Mouse (Mus musculus) stomach, postnatal 0 days (tissue): Measurements from ENCODE around the gene Pnpla7. TPM values are rescaled to one million over a fixed set of nuclear protein-coding genes. Genes with fewer than 3 reads are reported as not detected.

ENCODE experiments used
- ATAC-seq: fragments of 200-750 bp; cut with Nextera tagmentation; 2 replicates; pipeline ENCODE4 v1.8.0; 2017; ENCODE audit not compliant: low FRiP score, low TSS enrichment
- DNase-seq: peaks from one replicate; pipeline ENCODE4 v3.0.0-alpha.2; 2016; ENCODE audit warnings: low spot score
- H3K27ac ChIP-seq: fragments of 300-500 bp; sonication (generic); replicated peaks from 2 replicates; pipeline ENCODE4 v1.5.1; 2014; ENCODE audit warnings: mild to moderate bottlenecking, control low read depth
- H3K27me3 ChIP-seq: fragments of 300-500 bp; sonication (generic); 2 replicates; pipeline ENCODE4 v1.6.1; 2014; ENCODE audit warnings: low read length; ENCODE audit not compliant: control insufficient read depth, insufficient read depth
- H3K36me3 ChIP-seq: fragments of 300-500 bp; sonication (generic); 2 replicates; pipeline ENCODE4 v1.6.1; 2014; ENCODE audit warnings: low read length, mixed read lengths; ENCODE audit not compliant: control insufficient read depth, insufficient read depth
- H3K4me1 ChIP-seq: fragments of 300-500 bp; sonication (generic); replicated peaks from 2 replicates; pipeline ENCODE4 v1.6.1; 2014; ENCODE audit warnings: antibody characterized with exemption; ENCODE audit not compliant: control insufficient read depth, insufficient read depth
- H3K4me2 ChIP-seq: fragments of 300-500 bp; sonication (generic); replicated peaks from 2 replicates; pipeline ENCODE4 v1.6.1; 2014; ENCODE audit warnings: low read depth, mild to moderate bottlenecking, control low read depth, moderate library complexity
- H3K4me3 ChIP-seq: fragments of 300-500 bp; sonication (generic); 2 replicates; pipeline ENCODE4 v1.5.1; 2014; ENCODE audit warnings: low read depth, low read length, control low read depth
- H3K9ac ChIP-seq: fragments of 300-500 bp; sonication (generic); 2 replicates; pipeline ENCODE4 v1.6.1; 2014; ENCODE audit warnings: mild to moderate bottlenecking, low read length, control low read depth, mixed read lengths
- H3K9me3 ChIP-seq: fragments of 300-500 bp; sonication (generic); 2 replicates; pipeline ENCODE4 v1.6.1; 2016; ENCODE audit warnings: low read length; ENCODE audit not compliant: control insufficient read depth
- CTCF ChIP-seq: IDR thresholded peaks from 2 replicates; pipeline ENCODE4 v1.5.1; 2016; ENCODE audit warnings: antibody characterized with exemption, low read depth, mild to moderate bottlenecking, moderate library complexity
- EP300 ChIP-seq: optimal IDR thresholded peaks from 2 replicates; pipeline ENCODE3; 2016; ENCODE audit warnings: antibody characterized with exemption
- WGBS: fragments of 180-500 bp; shearing (Covaris S2); extraction: QIAGEN DNeasy Blood & Tissue Kit; methylation state at CpG from one replicate; pipeline ENCODE4 v1.1.7; 2014; 5-methylcytosine and 5-hydroxymethylcytosine counted together
- polyA plus RNA-seq: library from polyadenylated mRNA; unstranded; fragments of >200 nt; fragmentation: Nextera tagmentation; extraction: Ambion mirVana; gene quantifications from 2 replicates; pipeline ENCODE4 v1.2.1, GENCODE M21; 2015

Gene Pnpla7
- polyA plus RNA-seq, 1 experiment from 2014 or later: 4.2 TPM

DNA sequence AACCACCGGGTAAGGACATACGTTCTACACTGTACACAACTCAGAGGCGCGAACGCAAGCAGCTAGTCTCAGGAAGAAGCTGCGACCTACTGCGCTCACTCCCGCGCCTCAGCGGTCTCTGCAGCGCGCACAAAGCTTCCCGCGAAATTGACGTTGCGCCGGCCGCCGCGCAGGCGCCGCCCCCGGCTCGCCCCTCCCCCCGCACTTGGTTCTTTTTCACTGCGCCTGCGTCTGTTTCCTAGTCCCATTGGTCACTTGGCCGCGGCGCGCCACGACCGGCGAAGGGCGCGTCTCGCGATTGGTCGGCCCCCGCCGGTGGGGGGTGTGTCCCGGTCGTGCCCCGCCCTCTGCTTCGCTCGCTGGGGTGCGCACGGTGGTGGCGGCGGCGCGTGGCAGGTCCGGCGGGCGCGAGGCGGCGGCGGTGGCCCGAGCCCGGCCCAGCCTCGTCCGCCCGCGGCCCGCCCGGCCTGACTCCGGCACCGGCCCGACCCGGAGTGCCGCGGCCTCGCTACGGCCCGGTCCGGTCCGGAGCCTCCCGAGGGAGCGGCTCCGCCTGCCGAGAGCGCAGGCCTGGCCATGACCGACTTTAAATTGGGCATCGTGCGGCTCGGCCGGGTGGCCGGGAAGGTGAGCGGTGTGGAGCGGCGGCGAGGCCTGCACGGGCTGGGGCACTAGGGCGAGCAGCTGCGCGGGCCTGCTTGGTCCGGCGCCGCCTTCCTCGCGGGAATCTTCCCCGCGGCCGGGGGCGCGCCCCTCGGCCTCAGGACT, 26.2 kb upstream of the Pnpla7 start, which contains the start of gene Zmynd19:
TSS of gene Zmynd19 (plus strand) at position 372 of the 768 bp plus-strand sequence.
- ATAC-seq (peak; percentile 99), DNase-seq (peak; percentile 99)
- peaks cover 7% of the 10 kb centered on the region; the same call in 1 of the 2 replicates for H3K36me3 ChIP-seq
- peak within 1 kb of the TSS; percentile 75 for H3K27ac ChIP-seq
- TF ChIP-seq EP300 (no peak), CTCF (no peak)
- H3K4me2 ChIP-seq: peak within 1 kb of the TSS; percentile 97
- H3K4me1 ChIP-seq: no peaks in the 10 kb centered on the region
- H3K27me3 ChIP-seq: no peaks in the 10 kb centered on the region
- peak within 1 kb of the TSS; percentile 86 for H3K4me3 ChIP-seq
- peak within 1 kb of the TSS; percentile 87 for H3K9ac ChIP-seq
- WGBS: under 1% methylated on average over 61 of the region's 108 CpGs
- no peaks in the 10 kb centered on the region for H3K9me3 ChIP-seq

DNA sequence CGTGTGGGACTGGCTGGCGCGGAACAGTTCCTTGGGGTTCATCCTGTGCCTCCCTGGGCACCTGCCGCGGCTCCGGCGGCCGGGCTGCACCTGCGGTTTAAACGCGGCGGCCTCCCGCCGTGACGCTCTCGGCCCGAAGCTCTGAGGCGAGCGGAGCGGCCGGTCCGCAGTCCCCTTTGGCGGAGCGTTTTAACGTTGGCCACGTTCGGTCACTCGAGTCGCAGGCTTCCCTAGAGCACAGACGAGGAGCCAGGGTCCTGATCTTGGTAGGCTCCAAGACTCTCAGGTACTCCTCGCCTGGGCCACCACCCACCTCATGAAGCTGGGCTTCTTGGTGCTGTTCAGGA, 25.7 kb upstream of the Pnpla7 start:
- WGBS: under 1% methylated on average over 31 of the region's 31 CpGs
- peak overlapping the region; percentile 86 for H3K4me3 ChIP-seq
- TF ChIP-seq CTCF (no peak), EP300 (no peak)
- H3K9ac ChIP-seq: peak overlapping the region; percentile 87
- H3K9me3 ChIP-seq: no peaks in the 10 kb centered on the region
- DNase-seq (peak; percentile 42), ATAC-seq (no peak)
- no peaks in the 10 kb centered on the region for H3K4me1 ChIP-seq
- H3K36me3 ChIP-seq: peaks cover 7% of the 10 kb centered on the region; the same call in 1 of the 2 replicates
- H3K27me3 ChIP-seq: no peaks in the 10 kb centered on the region
- H3K4me2 ChIP-seq: peak overlapping the region; percentile 97
- peak overlapping the region; percentile 75 for H3K27ac ChIP-seq

DNA sequence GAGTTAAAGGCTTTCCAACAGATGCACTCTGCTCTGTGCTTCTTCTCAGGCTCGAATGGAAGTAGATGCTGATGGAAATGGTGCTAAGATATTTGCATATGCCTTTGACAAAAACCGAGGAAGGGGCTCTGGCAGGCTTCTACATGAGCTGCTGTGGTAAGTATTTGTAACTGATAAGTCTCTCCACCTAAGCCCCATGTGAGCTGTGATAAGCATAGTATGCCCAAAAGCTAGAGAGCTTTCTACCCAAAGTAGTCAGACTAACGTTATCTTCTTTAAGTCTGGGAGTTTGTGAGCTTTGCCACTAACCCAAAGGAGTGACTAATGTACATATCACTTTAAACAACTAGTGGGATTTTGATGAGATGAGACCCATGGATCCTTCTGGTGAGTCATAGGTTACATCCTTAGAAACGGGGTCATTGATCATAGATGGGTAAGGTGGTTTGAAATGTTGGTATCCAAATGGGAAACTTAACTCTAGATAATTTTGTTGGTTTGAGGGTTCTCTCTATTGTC, 23.2 kb upstream of the Pnpla7 start:
- WGBS: 79% methylated on average over 4 of the region's 4 CpGs
- DNase-seq (no peak), ATAC-seq (no peak)
- Histone ChIP-seq H3K27ac (no peak overlapping the region), H3K4me1 (no peaks in the 10 kb centered on the region), H3K36me3 (peaks cover 7% of the 10 kb centered on the region; the same call in 1 of the 2 replicates), H3K4me2 (no peak overlapping the region), H3K9me3 (no peaks in the 10 kb centered on the region), H3K4me3 (no peak overlapping the region), H3K27me3 (no peaks in the 10 kb centered on the region), H3K9ac (no peak overlapping the region)
- no peak for TF ChIP-seq CTCF
- no peak for TF ChIP-seq EP300

DNA sequence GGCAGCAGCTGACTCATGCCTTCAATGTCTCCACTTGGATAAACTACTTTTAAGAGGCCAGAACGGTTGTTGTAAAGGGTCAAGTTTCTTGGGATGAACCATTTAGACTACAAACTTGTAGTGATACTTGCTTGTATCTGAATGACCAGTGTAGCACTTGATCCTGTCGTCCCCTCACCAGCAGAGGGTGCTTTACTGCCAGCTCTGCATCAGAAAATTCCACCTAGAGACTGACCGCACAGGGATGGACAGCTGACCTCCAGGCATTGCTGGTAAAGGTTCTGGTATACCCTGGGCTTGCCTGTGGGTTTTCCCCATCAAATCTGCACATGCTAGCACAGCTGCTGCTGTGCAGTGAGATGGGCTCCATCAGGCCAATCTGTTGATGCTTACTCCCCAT, 14.9 kb upstream of the Pnpla7 start:
- Histone ChIP-seq H3K4me3 (no peak overlapping the region), H3K36me3 (0 out of 2 replicates have a peak, but pooled peaks cover 4% of the 10 kb centered on the region), H3K27ac (no peak overlapping the region), H3K4me1 (no peaks in the 10 kb centered on the region), H3K27me3 (no peaks in the 10 kb centered on the region), H3K9me3 (no peaks in the 10 kb centered on the region), H3K4me2 (no peak overlapping the region), H3K9ac (no peak overlapping the region)
- ATAC-seq: 0 out of 2 replicates have a peak, but pooled peaks have one; percentile 8
- WGBS: 29% methylated on average over 3 of the region's 3 CpGs
- peak; percentile 56 for DNase-seq
- no peak for TF ChIP-seq EP300
- peak; percentile 76 for TF ChIP-seq CTCF

DNA sequence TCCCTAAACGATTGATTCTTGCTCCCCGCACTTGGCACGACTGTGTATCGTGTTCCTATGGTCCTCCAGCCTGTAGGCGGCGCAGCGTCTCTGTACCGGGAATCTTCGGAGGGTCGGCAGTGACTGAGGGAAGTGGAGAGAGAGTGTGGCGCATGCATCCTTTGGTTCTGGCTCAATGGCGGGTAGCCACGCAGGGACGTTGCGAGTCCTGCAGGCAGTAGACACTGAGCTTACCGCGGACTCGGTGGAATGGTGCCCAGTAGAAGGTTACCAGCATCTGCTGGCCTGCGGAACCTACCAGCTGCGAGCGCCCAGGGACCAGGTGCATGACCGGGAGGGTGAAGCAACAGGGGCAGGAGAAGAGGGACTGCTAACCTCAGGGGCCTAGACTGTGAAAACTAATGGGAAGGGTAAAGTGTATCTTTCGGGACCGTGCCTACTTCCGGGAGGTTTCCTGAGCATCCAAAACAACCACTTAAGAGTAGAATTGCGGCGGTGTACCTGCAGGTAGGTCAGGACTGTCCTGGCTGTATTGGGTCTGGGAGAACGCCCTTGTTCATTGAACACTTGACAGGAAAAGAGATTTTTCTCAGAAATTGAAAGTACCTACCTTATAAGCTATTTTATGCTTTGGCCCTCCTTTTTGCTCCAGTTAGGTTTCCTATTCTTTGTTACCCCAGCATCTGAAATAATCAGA, 13.4 kb upstream of the Pnpla7 start, which contains the start of gene Dph7:
TSS of gene Dph7 (plus strand) at position 97 of the 697 bp plus-strand sequence.
- peak; percentile 90 for DNase-seq
- peak; percentile 96 for TF ChIP-seq CTCF
- no peak for TF ChIP-seq EP300
- Histone ChIP-seq H3K9ac (peak within 1 kb of the TSS; percentile 79), H3K4me3 (peak within 1 kb of the TSS; percentile 82), H3K9me3 (no peaks in the 10 kb centered on the region), H3K4me1 (no peaks in the 10 kb centered on the region), H3K36me3 (0 out of 2 replicates have a peak, but pooled peaks cover 4% of the 10 kb centered on the region), H3K27me3 (no peaks in the 10 kb centered on the region), H3K27ac (0 out of 2 replicates have a peak within 1 kb of the TSS, but pooled peaks have one; percentile 8), H3K4me2 (peak within 1 kb of the TSS; percentile 65)
- under 1% methylated on average over 28 of the region's 28 CpGs for WGBS
- ATAC-seq: peak; percentile 86
